Mouse (Mus musculus): Measurements from ENCODE around the gene Plxnb2. TPM values are rescaled to one million over a fixed set of nuclear protein-coding genes. Genes with fewer than 3 reads are reported as not detected.
A peak's percentile ranks its signal among the peaks of the same experiment; 100 is the strongest.

Plxnb2 gene
- polyA plus RNA-seq, 1 experiment from 2014 or later, result 122 TPM

- no peaks in the 10 kb centered on the region for H3K9me3 ChIP-seq (ENCODE audit: control insufficient read depth, low read length)
- H3K27me3 ChIP-seq (ENCODE audit: control insufficient read depth, insufficient read depth, low read length), result no peaks in the 10 kb centered on the region
- peak overlapping the region; percentile 52; the same call in 1 of the 2 replicates for H3K27ac ChIP-seq (replicated peaks; ENCODE audit: low read depth, low read length)
- peaks cover 33% of the 10 kb centered on the region for H3K36me3 ChIP-seq (ENCODE audit: control insufficient read depth, insufficient read depth, low read length)
- peak overlapping the region; percentile 28; the same call in 1 of the 2 replicates for H3K4me2 ChIP-seq (ENCODE audit: low read depth, severe bottlenecking)
- no peak overlapping the region for H3K4me3 ChIP-seq (ENCODE audit: low read depth, low read length)
- DNase-seq (ENCODE audit: low spot score), result peak; percentile 87
- peaks cover 44% of the 10 kb centered on the region for H3K4me1 ChIP-seq (ENCODE audit: control insufficient read depth, insufficient read depth, low read length)
- no peak overlapping the region for H3K9ac ChIP-seq (ENCODE audit: low read length)
- ATAC-seq (ENCODE audit: insufficient number of reproducible peaks, low FRiP score, low TSS enrichment, low read depth), result peak; percentile 72
- WGBS, result 4% methylated on average over 10 of the region's 10 CpGs
These were observed 11.2 kb downstream of the Plxnb2 start for GRCm38 (mm10) chr15:89169431-89169830.

GRCm38 (mm10) chr15:89168922-89169321 lies 11.7 kb downstream of the Plxnb2 start:
- peak overlapping the region; percentile 27; the same call in 1 of the 2 replicates for H3K9ac ChIP-seq (ENCODE audit: low read length)
- no peak overlapping the region; the same call in 1 of the 2 replicates for H3K4me2 ChIP-seq (ENCODE audit: low read depth, severe bottlenecking)
- H3K27me3 ChIP-seq (ENCODE audit: control insufficient read depth, insufficient read depth, low read length), result no peaks in the 10 kb centered on the region
- DNase-seq (ENCODE audit: low spot score) (no peak), ATAC-seq (ENCODE audit: insufficient number of reproducible peaks, low FRiP score, low TSS enrichment, low read depth) (no peak)
- no peaks in the 10 kb centered on the region for H3K9me3 ChIP-seq (ENCODE audit: control insufficient read depth, low read length)
- peaks cover 41% of the 10 kb centered on the region for H3K4me1 ChIP-seq (ENCODE audit: control insufficient read depth, insufficient read depth, low read length)
- no peak overlapping the region for H3K4me3 ChIP-seq (ENCODE audit: low read depth, low read length)
- 68% methylated on average over 10 of the region's 10 CpGs for WGBS
- H3K27ac ChIP-seq (replicated peaks; ENCODE audit: low read depth, low read length), result no peak overlapping the region; the same call in 1 of the 2 replicates
- peaks cover 35% of the 10 kb centered on the region for H3K36me3 ChIP-seq (ENCODE audit: control insufficient read depth, insufficient read depth, low read length)

GRCm38 (mm10) chr15:89165478-89165877 lies 15.1 kb downstream of the Plxnb2 start:
- Histone ChIP-seq H3K4me2 (ENCODE audit: low read depth, severe bottlenecking) (no peak overlapping the region), H3K4me3 (ENCODE audit: low read depth, low read length) (no peak overlapping the region), H3K27me3 (ENCODE audit: control insufficient read depth, insufficient read depth, low read length) (no peaks in the 10 kb centered on the region), H3K27ac (replicated peaks; ENCODE audit: low read depth, low read length) (no peak overlapping the region), H3K36me3 (ENCODE audit: control insufficient read depth, insufficient read depth, low read length) (peaks cover 55% of the 10 kb centered on the region), H3K4me1 (ENCODE audit: control insufficient read depth, insufficient read depth, low read length) (peaks cover 18% of the 10 kb centered on the region), H3K9me3 (ENCODE audit: control insufficient read depth, low read length) (no peaks in the 10 kb centered on the region), H3K9ac (ENCODE audit: low read length) (no peak overlapping the region)
- no peak for ATAC-seq (ENCODE audit: insufficient number of reproducible peaks, low FRiP score, low TSS enrichment, low read depth)
- WGBS, result 96% methylated on average over 12 of the region's 12 CpGs
- DNase-seq (ENCODE audit: low spot score), result no peak

- peaks cover 58% of the 10 kb centered on the region for H3K36me3 ChIP-seq (ENCODE audit: control insufficient read depth, insufficient read depth, low read length)
- no peak overlapping the region for H3K9ac ChIP-seq (ENCODE audit: low read length)
- H3K27ac ChIP-seq (replicated peaks; ENCODE audit: low read depth, low read length), result no peak overlapping the region
- H3K4me1 ChIP-seq (ENCODE audit: control insufficient read depth, insufficient read depth, low read length), result no peaks in the 10 kb centered on the region
- ATAC-seq (ENCODE audit: insufficient number of reproducible peaks, low FRiP score, low TSS enrichment, low read depth) (no peak), DNase-seq (ENCODE audit: low spot score) (no peak)
- H3K9me3 ChIP-seq (ENCODE audit: control insufficient read depth, low read length), result no peaks in the 10 kb centered on the region
- WGBS, result 87% methylated on average over 9 of the region's 9 CpGs
- H3K27me3 ChIP-seq (ENCODE audit: control insufficient read depth, insufficient read depth, low read length), result no peaks in the 10 kb centered on the region
- H3K4me3 ChIP-seq (ENCODE audit: low read depth, low read length), result no peak overlapping the region
- H3K4me2 ChIP-seq (ENCODE audit: low read depth, severe bottlenecking), result no peak overlapping the region
These were observed 19.2 kb downstream of the Plxnb2 start for GRCm38 (mm10) chr15:89161397-89161796.

GRCm38 (mm10) chr15:89158516-89158915 lies 22.1 kb downstream of the Plxnb2 start:
- WGBS, result 95% methylated on average over 16 of the region's 16 CpGs
- Histone ChIP-seq H3K27me3 (ENCODE audit: control insufficient read depth, insufficient read depth, low read length) (no peaks in the 10 kb centered on the region), H3K9me3 (ENCODE audit: control insufficient read depth, low read length) (no peaks in the 10 kb centered on the region), H3K27ac (replicated peaks; ENCODE audit: low read depth, low read length) (no peak overlapping the region), H3K4me2 (ENCODE audit: low read depth, severe bottlenecking) (no peak overlapping the region), H3K4me1 (ENCODE audit: control insufficient read depth, insufficient read depth, low read length) (no peaks in the 10 kb centered on the region), H3K4me3 (ENCODE audit: low read depth, low read length) (no peak overlapping the region), H3K36me3 (ENCODE audit: control insufficient read depth, insufficient read depth, low read length) (peaks cover 57% of the 10 kb centered on the region), H3K9ac (ENCODE audit: low read length) (no peak overlapping the region)
- no peak for DNase-seq (ENCODE audit: low spot score)
- ATAC-seq (ENCODE audit: insufficient number of reproducible peaks, low FRiP score, low TSS enrichment, low read depth), result no peak

- DNase-seq (ENCODE audit: low spot score), result peak; percentile 75
- peaks cover 53% of the 10 kb centered on the region for H3K36me3 ChIP-seq (ENCODE audit: control insufficient read depth, insufficient read depth, low read length)
- H3K27me3 ChIP-seq (ENCODE audit: control insufficient read depth, insufficient read depth, low read length), result no peaks in the 10 kb centered on the region
- H3K27ac ChIP-seq (replicated peaks; ENCODE audit: low read depth, low read length), result no peak overlapping the region
- no peak overlapping the region for H3K4me2 ChIP-seq (ENCODE audit: low read depth, severe bottlenecking)
- no peak overlapping the region for H3K4me3 ChIP-seq (ENCODE audit: low read depth, low read length)
- WGBS, result 67% methylated on average over 7 of the region's 7 CpGs
- H3K4me1 ChIP-seq (ENCODE audit: control insufficient read depth, insufficient read depth, low read length), result no peaks in the 10 kb centered on the region
- no peaks in the 10 kb centered on the region for H3K9me3 ChIP-seq (ENCODE audit: control insufficient read depth, low read length)
- 0 out of 2 replicates have a peak, but pooled peaks have one; percentile 7 for ATAC-seq (ENCODE audit: insufficient number of reproducible peaks, low FRiP score, low TSS enrichment, low read depth)
- H3K9ac ChIP-seq (ENCODE audit: low read length), result no peak overlapping the region
These were observed 22.6 kb downstream of the Plxnb2 start for GRCm38 (mm10) chr15:89157954-89158353.

GRCm38 (mm10) chr15:89152312-89152711 lies 28.3 kb downstream of the Plxnb2 start:
- Histone ChIP-seq H3K27me3 (ENCODE audit: control insufficient read depth, insufficient read depth, low read length) (0 out of 2 replicates have a peak, but pooled peaks cover 7% of the 10 kb centered on the region), H3K9ac (ENCODE audit: low read length) (no peak overlapping the region), H3K36me3 (ENCODE audit: control insufficient read depth, insufficient read depth, low read length) (peaks cover 25% of the 10 kb centered on the region), H3K9me3 (ENCODE audit: control insufficient read depth, low read length) (no peaks in the 10 kb centered on the region), H3K4me1 (ENCODE audit: control insufficient read depth, insufficient read depth, low read length) (peaks cover 12% of the 10 kb centered on the region), H3K27ac (replicated peaks; ENCODE audit: low read depth, low read length) (no peak overlapping the region), H3K4me2 (ENCODE audit: low read depth, severe bottlenecking) (no peak overlapping the region), H3K4me3 (ENCODE audit: low read depth, low read length) (no peak overlapping the region)
- ATAC-seq (ENCODE audit: insufficient number of reproducible peaks, low FRiP score, low TSS enrichment, low read depth), result no peak
- no peak for DNase-seq (ENCODE audit: low spot score)

GRCm38 (mm10) chr15:89150041-89150390 lies 30.6 kb downstream of the Plxnb2 start:
- WGBS, result 2% methylated on average over 13 of the region's 13 CpGs
- peaks cover 5% of the 10 kb centered on the region; the same call in 1 of the 2 replicates for H3K36me3 ChIP-seq (ENCODE audit: control insufficient read depth, insufficient read depth, low read length)
- ATAC-seq (ENCODE audit: insufficient number of reproducible peaks, low FRiP score, low TSS enrichment, low read depth) (no peak), DNase-seq (ENCODE audit: low spot score) (peak; percentile 85)
- H3K4me3 ChIP-seq (ENCODE audit: low read depth, low read length), result peak overlapping the region; percentile 67
- H3K9ac ChIP-seq (ENCODE audit: low read length), result peak overlapping the region; percentile 79; the same call in 1 of the 2 replicates
- H3K9me3 ChIP-seq (ENCODE audit: control insufficient read depth, low read length), result no peaks in the 10 kb centered on the region
- H3K4me2 ChIP-seq (ENCODE audit: low read depth, severe bottlenecking), result peak overlapping the region; percentile 96
- H3K27ac ChIP-seq (replicated peaks; ENCODE audit: low read depth, low read length), result no peak overlapping the region
- H3K27me3 ChIP-seq (ENCODE audit: control insufficient read depth, insufficient read depth, low read length), result peaks cover 13% of the 10 kb centered on the region; the same call in 1 of the 2 replicates
- peaks cover 21% of the 10 kb centered on the region for H3K4me1 ChIP-seq (ENCODE audit: control insufficient read depth, insufficient read depth, low read length)
